Mouse (Mus musculus) neural tube, embryonic 10.5 days (tissue): ENCODE data around the gene Osbpl10.
"Not testable (repeated sequence)": the region's sequence is repeated elsewhere in the genome, so short reads cannot be mapped to it uniquely, and the experiment has no call there.

Experiments used
- DNase-seq: peaks from one replicate; pipeline ENCODE4 v3.0.0-alpha.2; 2017; ENCODE audit warnings: low spot score; ENCODE audit errors: extremely low spot score

Osbpl10 gene

GRCm38 (mm10) chr9:115031046-115031445 lies 52.7 kb downstream of the Osbpl10 start:
- DNase-seq, result not testable (repeated sequence)

- DNase-seq, result no peak
These were observed 54.4 kb downstream of the Osbpl10 start for GRCm38 (mm10) chr9:115032786-115033185.

- no peak for DNase-seq
These were observed 55.9 kb downstream of the Osbpl10 start for GRCm38 (mm10) chr9:115034271-115034670.

GRCm38 (mm10) chr9:115034788-115035187 lies 56.4 kb downstream of the Osbpl10 start:
- DNase-seq, result no peak

- no peak for DNase-seq
These were observed 59.8 kb downstream of the Osbpl10 start for GRCm38 (mm10) chr9:115038215-115038614.

GRCm38 (mm10) chr9:115038686-115039085 lies 60.3 kb downstream of the Osbpl10 start:
- no peak for DNase-seq

GRCm38 (mm10) chr9:115039245-115039644 lies 60.9 kb downstream of the Osbpl10 start:
- peak; percentile 25 for DNase-seq

GRCm38 (mm10) chr9:115042571-115042970 lies 64.2 kb downstream of the Osbpl10 start:
- DNase-seq, result no peak

- no peak for DNase-seq
These were observed 64.8 kb downstream of the Osbpl10 start for GRCm38 (mm10) chr9:115042971-115043706.

- DNase-seq, result no peak
These were observed 65.8 kb downstream of the Osbpl10 start for GRCm38 (mm10) chr9:115043881-115044770.

GRCm38 (mm10) chr9:115045087-115045800 lies 66.9 kb downstream of the Osbpl10 start:
- DNase-seq, result no peak

GRCm38 (mm10) chr9:115046701-115047100 lies 68.3 kb downstream of the Osbpl10 start:
- no peak for DNase-seq

GRCm38 (mm10) chr9:115048340-115048739 lies 70.0 kb downstream of the Osbpl10 start:
- DNase-seq, result no peak

GRCm38 (mm10) chr9:115048861-115049260 lies 70.5 kb downstream of the Osbpl10 start:
- DNase-seq, result no peak

- no peak for DNase-seq
These were observed 71.8 kb downstream of the Osbpl10 start for GRCm38 (mm10) chr9:115049981-115050720.

GRCm38 (mm10) chr9:115051976-115052375 lies 73.6 kb downstream of the Osbpl10 start:
- no peak for DNase-seq

- DNase-seq, result no peak
These were observed 75.4 kb downstream of the Osbpl10 start for GRCm38 (mm10) chr9:115053779-115054178.

- no peak for DNase-seq
These were observed 76.9 kb downstream of the Osbpl10 start for GRCm38 (mm10) chr9:115055041-115055830.

GRCm38 (mm10) chr9:115058806-115059205 lies 80.4 kb downstream of the Osbpl10 start:
- DNase-seq, result no peak

GRCm38 (mm10) chr9:115064834-115065233 lies 86.5 kb downstream of the Osbpl10 start:
- DNase-seq, result no peak
